Mouse (Mus musculus): Measurements from ENCODE around the gene Npy4r.

DNA sequence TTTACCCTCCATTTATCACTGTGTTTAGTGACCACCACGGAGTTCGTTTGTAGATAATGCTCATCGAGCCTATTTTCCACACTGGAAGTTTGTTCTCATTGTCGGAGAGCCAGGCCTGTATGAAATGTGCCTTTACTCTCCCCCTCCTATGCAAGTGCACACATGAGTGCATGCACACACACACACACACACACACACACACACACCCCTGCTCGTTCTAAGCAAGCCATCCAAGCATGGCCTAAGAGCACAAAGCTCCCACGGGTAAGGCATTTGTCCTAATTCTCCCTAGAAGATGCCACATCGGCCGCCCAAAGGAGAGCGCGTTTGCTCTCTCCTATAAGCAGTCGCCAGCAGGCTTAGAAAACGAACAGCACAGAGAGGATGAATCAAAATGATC, 3.5 kb upstream of the Npy4r start:
- no peak for TF ChIP-seq POLR2A (IDR thresholded peaks at IDR 0.05; ENCODE audit: borderline replicate concordance, extremely low read depth, low read depth, low read length)
- TF ChIP-seq CTCF (IDR thresholded peaks at IDR 0.05; ENCODE audit: insufficient read depth, low read length): no peak
